Mouse (Mus musculus): ENCODE results near the gene AC170998.1. TPM values are rescaled to one million over a fixed set of nuclear protein-coding genes. Genes with fewer than 3 reads are reported as not detected.

AC170998.1 gene
- polyA plus RNA-seq, 1 experiment from 2014 or later: 1.9 TPM

DNA sequence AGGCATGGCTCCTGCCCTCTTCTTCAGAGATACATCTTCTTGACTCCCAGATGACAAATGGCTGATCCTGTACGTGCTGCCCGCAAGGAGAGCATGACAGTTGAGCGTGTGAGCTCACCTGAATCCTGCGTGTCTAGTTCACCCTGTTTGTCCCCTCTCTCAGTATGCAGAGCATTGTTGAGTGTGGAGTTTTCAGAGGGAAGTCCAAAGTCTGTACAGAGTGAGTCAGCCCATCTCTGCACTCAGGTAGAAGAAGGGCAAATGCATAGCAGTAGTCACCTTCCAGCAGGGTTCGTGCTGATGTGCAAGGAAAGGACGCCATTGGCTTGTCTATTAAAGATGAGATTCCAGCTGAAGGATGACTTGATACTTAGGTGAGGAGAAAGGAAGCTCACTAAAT, 13.4 kb downstream of the AC170998.1 start:
- no peak overlapping the region for H3K4me2 ChIP-seq (ENCODE audit: low read length)
- no peak overlapping the region for H3K4me3 ChIP-seq (ENCODE audit: low read length)
- H3K27me3 ChIP-seq (replicated peaks; ENCODE audit: control insufficient read depth, insufficient read depth, low read length): no peaks in the 10 kb centered on the region
- H3K27ac ChIP-seq (ENCODE audit: low read depth, low read length): no peak overlapping the region
- no peaks in the 10 kb centered on the region for H3K4me1 ChIP-seq (ENCODE audit: control insufficient read depth, insufficient read depth, low read depth, low read length)
- peaks cover 24% of the 10 kb centered on the region for H3K36me3 ChIP-seq (ENCODE audit: control insufficient read depth, insufficient read depth, low read length)
- 98% methylated on average over 6 of the region's 6 CpGs for WGBS
- no peak overlapping the region for H3K9ac ChIP-seq (ENCODE audit: low read depth, low read length)
- ATAC-seq: no peak
- no peaks in the 10 kb centered on the region for H3K9me3 ChIP-seq (ENCODE audit: control insufficient read depth, low read length)

DNA sequence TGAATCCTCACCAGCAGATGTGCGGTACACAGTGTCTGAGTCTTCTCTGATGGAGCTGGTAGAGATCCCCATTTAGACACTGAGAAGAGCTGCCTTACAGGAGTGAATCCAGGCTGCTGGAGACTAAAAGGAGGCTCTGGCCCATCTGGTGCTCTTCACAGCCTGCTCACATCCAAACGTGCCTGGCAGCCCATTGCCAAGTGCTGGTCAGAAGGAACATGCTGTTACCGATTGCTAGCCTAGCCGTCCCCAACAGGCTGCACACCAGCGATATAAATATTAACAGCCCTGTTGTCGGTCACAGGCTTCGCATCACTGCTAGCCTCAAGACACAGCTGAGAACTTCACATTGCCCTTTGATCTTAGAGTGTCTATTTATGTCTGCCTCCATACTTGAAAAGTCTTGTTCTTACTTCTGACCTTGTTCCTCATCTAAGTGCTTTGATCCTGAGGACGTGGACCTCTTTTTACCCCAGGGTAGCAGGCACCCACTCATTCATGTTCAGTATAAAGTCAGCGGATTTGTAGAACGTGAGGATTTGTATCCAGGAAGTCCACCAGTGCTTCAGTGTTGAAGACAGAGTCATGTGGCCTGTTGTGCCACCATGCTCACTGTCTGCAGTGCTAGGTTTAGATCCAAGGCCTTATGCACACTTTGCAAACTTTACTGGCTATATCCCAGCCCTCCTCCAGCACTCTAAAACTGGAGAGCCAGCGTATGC, 17.4 kb downstream of the AC170998.1 start:
- ATAC-seq: no peak
- Histone ChIP-seq H3K4me2 (ENCODE audit: low read length) (no peak overlapping the region), H3K36me3 (ENCODE audit: control insufficient read depth, insufficient read depth, low read length) (peaks cover 29% of the 10 kb centered on the region), H3K9me3 (ENCODE audit: control insufficient read depth, low read length) (no peaks in the 10 kb centered on the region), H3K4me3 (ENCODE audit: low read length) (no peak overlapping the region), H3K27me3 (replicated peaks; ENCODE audit: control insufficient read depth, insufficient read depth, low read length) (no peaks in the 10 kb centered on the region), H3K27ac (ENCODE audit: low read depth, low read length) (no peak overlapping the region), H3K4me1 (ENCODE audit: control insufficient read depth, insufficient read depth, low read depth, low read length) (no peaks in the 10 kb centered on the region), H3K9ac (ENCODE audit: low read depth, low read length) (no peak overlapping the region)
- 92% methylated on average over 11 of the region's 11 CpGs for WGBS

DNA sequence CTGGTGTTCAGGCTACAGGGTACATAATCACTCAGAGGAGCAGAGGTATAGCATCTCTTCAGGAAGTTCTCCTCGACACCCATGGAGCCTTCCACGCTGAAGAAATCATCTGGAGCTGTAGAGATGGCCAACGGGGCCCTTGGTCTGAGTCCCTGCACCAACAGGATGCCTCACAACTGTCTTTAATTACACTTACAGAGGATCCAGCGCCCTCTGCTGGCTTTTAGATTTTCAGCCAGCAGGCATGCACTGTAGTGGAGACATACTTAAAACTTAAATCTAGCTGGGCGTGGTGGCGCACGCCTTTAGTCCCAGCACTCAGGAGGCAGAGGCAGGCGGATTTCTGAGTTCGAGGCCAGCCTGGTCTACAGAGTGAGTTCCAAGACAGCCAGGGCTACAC, 18.0 kb downstream of the AC170998.1 start:
- H3K4me3 ChIP-seq (ENCODE audit: low read length): no peak overlapping the region
- H3K27me3 ChIP-seq (replicated peaks; ENCODE audit: control insufficient read depth, insufficient read depth, low read length): no peaks in the 10 kb centered on the region
- H3K27ac ChIP-seq (ENCODE audit: low read depth, low read length): no peak overlapping the region
- no peak for ATAC-seq
- H3K9ac ChIP-seq (ENCODE audit: low read depth, low read length): no peak overlapping the region
- no peaks in the 10 kb centered on the region for H3K9me3 ChIP-seq (ENCODE audit: control insufficient read depth, low read length)
- peaks cover 29% of the 10 kb centered on the region for H3K36me3 ChIP-seq (ENCODE audit: control insufficient read depth, insufficient read depth, low read length)
- no peak overlapping the region for H3K4me2 ChIP-seq (ENCODE audit: low read length)
- no peaks in the 10 kb centered on the region for H3K4me1 ChIP-seq (ENCODE audit: control insufficient read depth, insufficient read depth, low read depth, low read length)
- WGBS: 92% methylated on average over 9 of the region's 9 CpGs

DNA sequence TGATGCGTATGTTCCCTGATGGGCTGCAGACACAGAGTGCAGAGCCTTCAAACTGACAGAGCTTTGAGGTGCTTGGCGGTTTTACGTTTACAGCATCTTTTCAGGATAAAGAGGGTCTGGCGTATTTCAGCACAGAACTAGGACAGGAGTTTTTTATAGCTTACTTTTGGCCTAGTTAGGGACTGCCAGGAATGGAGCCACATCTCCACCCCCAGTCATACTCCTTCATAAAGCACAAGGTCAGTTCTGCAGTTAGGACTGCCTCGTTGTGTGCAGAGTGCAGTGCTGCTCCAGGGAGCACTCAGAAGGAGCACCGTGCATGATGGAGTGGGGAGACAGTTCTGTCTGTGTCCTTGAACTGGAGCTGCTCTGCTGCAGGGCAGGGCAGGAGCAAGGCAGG, 19.9 kb downstream of the AC170998.1 start:
- Histone ChIP-seq H3K9ac (ENCODE audit: low read depth, low read length) (no peak overlapping the region), H3K27ac (ENCODE audit: low read depth, low read length) (no peak overlapping the region), H3K9me3 (ENCODE audit: control insufficient read depth, low read length) (no peaks in the 10 kb centered on the region), H3K4me1 (ENCODE audit: control insufficient read depth, insufficient read depth, low read depth, low read length) (no peaks in the 10 kb centered on the region), H3K4me2 (ENCODE audit: low read length) (no peak overlapping the region), H3K27me3 (replicated peaks; ENCODE audit: control insufficient read depth, insufficient read depth, low read length) (no peaks in the 10 kb centered on the region), H3K4me3 (ENCODE audit: low read length) (no peak overlapping the region), H3K36me3 (ENCODE audit: control insufficient read depth, insufficient read depth, low read length) (peaks cover 29% of the 10 kb centered on the region)
- WGBS: 91% methylated on average over 6 of the region's 6 CpGs
- ATAC-seq: no peak

DNA sequence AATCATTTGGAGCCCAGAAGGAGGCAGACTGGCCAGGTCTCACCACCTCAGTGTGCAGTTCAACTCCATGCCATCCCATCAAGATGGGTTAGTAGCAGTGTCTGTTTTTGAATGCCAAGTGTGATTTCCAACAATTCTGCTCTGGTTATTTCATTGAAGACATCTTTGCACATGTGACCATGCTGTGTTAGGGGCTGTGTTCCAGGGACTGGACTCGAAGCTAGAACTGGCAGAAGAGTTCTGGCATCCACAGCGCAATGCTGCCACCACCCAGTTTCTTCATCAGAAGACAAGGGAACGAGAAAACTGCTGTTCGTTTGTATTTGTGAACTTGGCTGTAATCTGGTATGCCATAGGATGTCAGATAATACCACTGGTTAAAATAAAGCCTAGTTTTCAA, 22.1 kb downstream of the AC170998.1 start:
- H3K4me1 ChIP-seq (ENCODE audit: control insufficient read depth, insufficient read depth, low read depth, low read length): no peaks in the 10 kb centered on the region
- H3K27ac ChIP-seq (ENCODE audit: low read depth, low read length): no peak overlapping the region
- H3K4me3 ChIP-seq (ENCODE audit: low read length): no peak overlapping the region
- no peak overlapping the region for H3K9ac ChIP-seq (ENCODE audit: low read depth, low read length)
- no peaks in the 10 kb centered on the region for H3K27me3 ChIP-seq (replicated peaks; ENCODE audit: control insufficient read depth, insufficient read depth, low read length)
- peaks cover 16% of the 10 kb centered on the region for H3K36me3 ChIP-seq (ENCODE audit: control insufficient read depth, insufficient read depth, low read length)
- H3K9me3 ChIP-seq (ENCODE audit: control insufficient read depth, low read length): no peaks in the 10 kb centered on the region
- no peak for ATAC-seq
- 93% methylated on average over 4 of the region's 4 CpGs for WGBS
- no peak overlapping the region for H3K4me2 ChIP-seq (ENCODE audit: low read length)

DNA sequence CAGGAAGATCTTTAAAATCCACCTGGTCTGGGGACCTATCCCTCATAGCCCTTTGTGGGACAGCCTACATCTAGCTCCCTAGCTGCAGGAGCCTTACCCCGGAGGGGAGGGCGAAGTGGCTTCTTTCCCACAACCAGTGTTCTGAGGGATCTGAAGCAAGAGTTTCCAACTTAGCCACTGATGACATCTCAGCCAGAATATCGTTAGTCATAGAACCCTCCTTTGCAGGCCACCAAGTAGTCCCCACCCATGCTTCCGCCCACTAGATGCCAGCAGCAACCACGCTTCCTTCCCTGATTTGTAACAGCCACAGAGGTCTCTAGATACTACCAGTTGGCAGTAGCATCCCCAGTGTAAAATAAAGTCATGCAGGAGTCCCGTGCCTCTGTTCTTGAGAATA, 24.7 kb downstream of the AC170998.1 start:
- Histone ChIP-seq H3K27me3 (replicated peaks; ENCODE audit: control insufficient read depth, insufficient read depth, low read length) (no peaks in the 10 kb centered on the region), H3K9ac (ENCODE audit: low read depth, low read length) (no peak overlapping the region), H3K4me2 (ENCODE audit: low read length) (no peak overlapping the region), H3K4me3 (ENCODE audit: low read length) (no peak overlapping the region), H3K4me1 (ENCODE audit: control insufficient read depth, insufficient read depth, low read depth, low read length) (no peaks in the 10 kb centered on the region), H3K27ac (ENCODE audit: low read depth, low read length) (no peak overlapping the region), H3K9me3 (ENCODE audit: control insufficient read depth, low read length) (no peaks in the 10 kb centered on the region), H3K36me3 (ENCODE audit: control insufficient read depth, insufficient read depth, low read length) (peaks cover 5% of the 10 kb centered on the region)
- WGBS: 87% methylated on average over 6 of the region's 6 CpGs
- no peak for ATAC-seq

DNA sequence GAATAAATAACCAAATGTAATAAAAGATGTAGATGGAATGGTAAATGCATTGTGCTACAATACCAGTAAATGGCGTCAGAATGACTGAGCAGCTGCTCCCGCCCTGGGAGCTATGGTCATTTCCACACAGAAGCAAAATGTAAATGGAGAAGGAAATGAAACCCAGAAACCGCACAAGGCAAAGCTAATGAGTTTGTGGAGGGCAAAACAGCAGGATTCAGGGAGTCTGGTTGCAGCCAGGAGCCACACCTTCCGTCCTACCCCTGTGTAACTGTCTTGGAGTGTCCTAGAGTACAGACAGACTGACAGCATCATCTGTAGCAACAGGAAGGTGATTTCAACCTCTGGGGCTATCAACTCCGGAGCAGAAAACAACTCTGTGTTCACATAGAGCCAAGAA, 30.6 kb downstream of the AC170998.1 start:
- no peak overlapping the region for H3K27ac ChIP-seq (ENCODE audit: low read depth, low read length)
- H3K36me3 ChIP-seq (ENCODE audit: control insufficient read depth, insufficient read depth, low read length): no peaks in the 10 kb centered on the region
- H3K4me2 ChIP-seq (ENCODE audit: low read length): no peak overlapping the region
- H3K9me3 ChIP-seq (ENCODE audit: control insufficient read depth, low read length): no peaks in the 10 kb centered on the region
- H3K4me3 ChIP-seq (ENCODE audit: low read length): no peak overlapping the region
- no peaks in the 10 kb centered on the region for H3K4me1 ChIP-seq (ENCODE audit: control insufficient read depth, insufficient read depth, low read depth, low read length)
- ATAC-seq: no peak
- H3K27me3 ChIP-seq (replicated peaks; ENCODE audit: control insufficient read depth, insufficient read depth, low read length): no peaks in the 10 kb centered on the region
- no peak overlapping the region for H3K9ac ChIP-seq (ENCODE audit: low read depth, low read length)
- 56% methylated on average over 5 of the region's 5 CpGs for WGBS

DNA sequence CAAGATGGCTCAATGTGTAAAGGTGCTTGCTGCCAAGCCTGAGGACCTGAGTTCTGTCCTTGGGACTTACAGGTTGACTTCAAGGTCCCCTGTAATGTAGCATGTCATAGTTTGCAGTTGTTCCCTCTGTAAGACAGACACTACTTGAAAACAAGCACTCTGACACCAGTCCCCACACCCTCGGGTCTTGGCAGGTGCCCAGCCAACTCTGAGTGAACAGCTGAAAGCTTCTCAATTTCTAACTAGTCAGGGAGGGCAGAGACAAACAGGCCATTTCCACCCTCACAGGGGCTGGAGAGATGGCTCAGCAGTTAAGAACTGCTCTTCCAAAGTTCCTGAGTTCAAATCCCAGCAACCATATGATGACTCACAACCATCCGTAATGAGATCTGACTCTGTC, 31.6 kb downstream of the AC170998.1 start:
- no peak overlapping the region for H3K9ac ChIP-seq (ENCODE audit: low read depth, low read length)
- H3K4me1 ChIP-seq (ENCODE audit: control insufficient read depth, insufficient read depth, low read depth, low read length): no peaks in the 10 kb centered on the region
- no peaks in the 10 kb centered on the region for H3K27me3 ChIP-seq (replicated peaks; ENCODE audit: control insufficient read depth, insufficient read depth, low read length)
- H3K4me2 ChIP-seq (ENCODE audit: low read length): no peak overlapping the region
- no peaks in the 10 kb centered on the region for H3K9me3 ChIP-seq (ENCODE audit: control insufficient read depth, low read length)
- 91% methylated on average over 2 of the region's 2 CpGs for WGBS
- no peak for ATAC-seq
- H3K27ac ChIP-seq (ENCODE audit: low read depth, low read length): no peak overlapping the region
- H3K4me3 ChIP-seq (ENCODE audit: low read length): no peak overlapping the region
- no peaks in the 10 kb centered on the region for H3K36me3 ChIP-seq (ENCODE audit: control insufficient read depth, insufficient read depth, low read length)

DNA sequence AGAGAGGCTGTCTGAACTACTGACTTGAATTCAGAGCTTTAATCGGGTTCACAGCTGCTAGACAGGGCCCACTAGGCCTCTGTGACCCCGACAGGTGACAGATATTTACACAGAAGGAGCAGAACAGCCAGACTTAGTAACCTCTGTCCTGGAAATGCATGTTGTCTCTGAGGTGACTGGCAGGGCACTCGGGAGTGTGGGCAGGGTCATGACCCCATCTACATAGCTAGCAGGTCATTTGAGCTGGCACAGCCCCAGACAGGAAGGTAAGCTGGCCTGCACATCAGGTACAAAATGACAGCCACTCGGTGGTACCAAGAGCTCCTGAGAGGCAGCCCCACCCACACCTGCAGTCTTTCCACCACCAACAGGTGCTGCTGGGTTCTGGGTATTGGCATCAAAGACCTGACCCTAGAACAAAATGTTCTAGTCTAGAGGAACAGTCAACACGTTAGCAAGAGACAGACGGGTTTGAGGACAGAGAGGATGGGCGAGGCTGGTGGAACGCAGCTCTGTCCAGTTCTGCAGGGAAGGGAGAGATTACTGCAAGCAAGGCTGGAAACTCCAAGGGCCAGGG, 34.9 kb downstream of the AC170998.1 start:
- WGBS: 78% methylated on average over 8 of the region's 8 CpGs
- no peak overlapping the region for H3K4me3 ChIP-seq (ENCODE audit: low read length)

More for the DNA sequence above, 34.9 kb downstream of the AC170998.1 start:
- Histone ChIP-seq H3K9ac (ENCODE audit: low read depth, low read length) (no peak overlapping the region), H3K27ac (ENCODE audit: low read depth, low read length) (no peak overlapping the region), H3K9me3 (ENCODE audit: control insufficient read depth, low read length) (no peaks in the 10 kb centered on the region), H3K36me3 (ENCODE audit: control insufficient read depth, insufficient read depth, low read length) (no peaks in the 10 kb centered on the region), H3K4me2 (ENCODE audit: low read length) (no peak overlapping the region), H3K27me3 (replicated peaks; ENCODE audit: control insufficient read depth, insufficient read depth, low read length) (no peaks in the 10 kb centered on the region), H3K4me1 (ENCODE audit: control insufficient read depth, insufficient read depth, low read depth, low read length) (no peaks in the 10 kb centered on the region)
- no peak for ATAC-seq

Measured in hindbrain, embryonic 16.5 days (tissue).